Mouse (Mus musculus) embryonic facial prominence, embryonic 14.5 days (tissue): ENCODE data around the gene Scrn3. TPM values are rescaled to one million over a fixed set of nuclear protein-coding genes. Genes with fewer than 3 reads are reported as not detected.
A peak's percentile ranks its signal among the peaks of the same experiment; 100 is the strongest.

Experiments
- ATAC-seq: fragments of 200-750 bp; cut with Nextera tagmentation; 2 replicates; pipeline ENCODE4 v1.8.0; 2017; ENCODE audit warnings: low read depth, moderate number of reproducible peaks, moderate TSS enrichment
- DNase-seq: peaks from one replicate; pipeline ENCODE4 v3.0.0-alpha.2; 2015; ENCODE audit warnings: low spot score
- H3K27ac ChIP-seq: fragments of 300-500 bp; sonication (generic); replicated peaks from 2 replicates; pipeline ENCODE4 v1.5.1; 2014; ENCODE audit warnings: low read depth, mild to moderate bottlenecking, low read length, moderate library complexity
- H3K27me3 ChIP-seq: fragments of 300-500 bp; sonication (generic); replicated peaks from 2 replicates; pipeline ENCODE4 v1.6.1; 2014; ENCODE audit warnings: low read length; ENCODE audit not compliant: control insufficient read depth, insufficient read depth
- H3K36me3 ChIP-seq: fragments of 300-500 bp; sonication (generic); 2 replicates; pipeline ENCODE4 v1.6.1; 2014; ENCODE audit warnings: low read length, mixed read lengths; ENCODE audit not compliant: control insufficient read depth, insufficient read depth
- H3K4me1 ChIP-seq: fragments of 300-500 bp; sonication (generic); 2 replicates; pipeline ENCODE4 v1.6.1; 2014; ENCODE audit warnings: antibody characterized with exemption, low read length; ENCODE audit not compliant: control insufficient read depth, insufficient read depth
- H3K4me2 ChIP-seq: fragments of 300-500 bp; sonication (generic); 2 replicates; pipeline ENCODE4 v1.6.1; 2014; ENCODE audit warnings: low read depth, mild to moderate bottlenecking, low read length, moderate library complexity, mixed read lengths
- H3K4me3 ChIP-seq: fragments of 300-500 bp; sonication (generic); 2 replicates; pipeline ENCODE4 v1.5.1; 2014; ENCODE audit warnings: low read depth, mild to moderate bottlenecking, low read length
- H3K9ac ChIP-seq: fragments of 300-500 bp; sonication (generic); 2 replicates; pipeline ENCODE4 v1.6.1; 2014; ENCODE audit warnings: low read depth, mild to moderate bottlenecking, low read length, moderate library complexity, mixed read lengths
- H3K9me3 ChIP-seq: fragments of 300-500 bp; sonication (generic); 2 replicates; pipeline ENCODE4 v1.6.1; 2016; ENCODE audit warnings: low read length; ENCODE audit not compliant: control insufficient read depth
- WGBS: fragments of 180-500 bp; shearing (Covaris S2); extraction: QIAGEN DNeasy Blood & Tissue Kit; methylation state at CpG from one replicate; pipeline ENCODE4 v1.1.7; 2014; 5-methylcytosine and 5-hydroxymethylcytosine counted together
- polyA plus RNA-seq: library from polyadenylated mRNA; unstranded; fragments of >200 nt; fragmentation: Nextera tagmentation; extraction: Ambion mirVana; gene quantifications from 2 replicates; pipeline ENCODE4 v1.2.1, GENCODE M21; 2014

The Scrn3 gene
- polyA plus RNA-seq, 1 experiment from 2014 or later: 12.7 TPM

DNA sequence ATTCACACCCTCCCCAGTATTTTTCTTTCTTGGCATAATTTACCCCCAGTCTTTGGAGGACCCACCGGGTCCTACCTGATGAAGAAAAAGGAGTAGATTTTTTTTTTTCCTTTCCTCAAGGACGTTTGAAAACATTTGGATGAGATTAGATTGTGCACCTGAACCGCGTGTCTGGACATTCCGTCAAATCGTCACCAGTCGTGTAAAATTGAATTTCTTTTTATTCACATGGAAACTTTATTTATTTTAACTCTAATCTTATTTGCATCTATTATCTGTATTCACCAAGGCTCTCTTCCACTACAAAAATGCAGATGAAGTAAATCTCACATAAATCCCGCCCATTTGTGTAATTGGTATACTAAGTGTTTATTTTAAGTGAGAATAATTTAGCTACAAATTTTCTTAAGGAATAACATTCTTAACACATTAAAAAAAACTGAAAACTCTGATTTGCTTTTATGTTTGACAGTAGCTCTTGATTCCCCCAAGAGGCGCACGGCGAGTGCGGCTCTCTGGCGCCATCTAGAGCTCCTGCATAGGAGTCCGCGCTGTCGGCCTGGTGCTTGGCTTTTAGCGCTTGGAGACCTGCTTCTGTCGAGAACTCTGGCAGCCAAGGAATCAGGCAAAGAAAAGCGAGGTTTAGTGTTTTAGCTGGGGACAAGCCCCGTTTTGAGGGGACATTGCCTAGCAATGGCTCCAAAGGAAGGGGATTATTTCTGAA lies 34.1 kb upstream of the Scrn3 start:
- Histone ChIP-seq H3K4me3 (peak overlapping the region; percentile 24), H3K36me3 (no peaks in the 10 kb centered on the region), H3K27ac (no peak overlapping the region), H3K4me2 (peak overlapping the region; percentile 47), H3K9ac (no peak overlapping the region), H3K9me3 (no peaks in the 10 kb centered on the region), H3K4me1 (peaks cover 21% of the 10 kb centered on the region), H3K27me3 (peaks cover 76% of the 10 kb centered on the region)
- WGBS: 2% methylated on average over 20 of the region's 20 CpGs
- peak; percentile 94 for DNase-seq
- peak; percentile 81; the same call in 1 of the 2 replicates for ATAC-seq

DNA sequence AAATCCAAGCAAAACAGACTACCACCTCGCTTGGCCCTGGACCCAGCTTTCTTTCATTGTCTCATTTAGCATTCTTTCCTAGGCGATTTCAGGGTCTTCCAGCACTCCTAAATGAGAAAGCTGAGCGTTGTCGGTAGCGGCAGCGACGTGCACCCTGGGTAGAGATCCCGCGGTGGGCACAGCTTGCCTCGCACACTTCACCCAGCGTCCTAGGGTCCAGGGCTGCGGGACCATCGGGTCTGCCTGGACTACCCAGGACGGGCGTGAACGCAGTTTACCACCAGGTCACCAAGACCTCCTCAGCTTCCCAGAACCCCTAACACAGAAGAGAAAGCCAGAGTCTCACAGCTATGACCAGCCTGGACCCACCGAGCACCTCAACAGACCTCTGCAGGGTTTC lies 33.5 kb upstream of the Scrn3 start:
- 0 out of 2 replicates have a peak, but pooled peaks have one; percentile 9 for ATAC-seq
- DNase-seq: no peak

DNA sequence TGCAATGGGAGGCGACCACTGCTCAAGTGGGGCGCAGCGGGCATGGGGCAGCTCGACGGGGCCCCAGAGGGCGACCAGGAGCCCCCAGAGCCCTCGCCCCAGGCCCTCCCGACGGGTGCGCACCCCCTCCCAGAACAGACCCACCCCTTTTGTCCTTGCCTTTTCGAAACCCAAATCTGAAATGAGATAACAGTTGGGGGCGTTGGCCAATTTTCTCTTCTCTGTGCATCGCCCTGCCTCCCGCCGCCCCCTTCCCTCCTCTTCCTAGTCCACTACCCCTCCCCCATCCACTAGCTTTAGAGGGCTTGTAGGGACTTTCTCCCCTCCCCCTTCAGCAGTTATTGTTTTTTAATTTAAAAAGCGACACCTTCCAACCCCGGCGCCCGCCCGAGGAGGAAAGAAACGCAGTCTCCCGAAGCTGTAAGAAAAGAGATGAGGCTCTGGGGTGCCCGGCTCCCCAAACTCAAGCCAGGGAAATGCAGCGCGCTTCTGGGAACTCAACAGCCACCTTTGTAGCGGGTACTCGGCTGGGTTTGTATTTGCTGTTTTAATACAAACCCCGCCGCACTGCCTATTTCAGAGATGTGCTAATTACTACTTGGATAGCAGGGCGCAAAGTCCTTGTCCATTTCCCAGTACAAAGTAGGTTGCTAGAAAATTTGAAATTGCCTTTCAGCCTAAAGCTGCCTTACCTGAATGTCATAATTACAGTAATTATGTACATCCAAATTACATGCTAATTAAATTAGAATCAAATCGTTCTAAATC lies 32.9 kb upstream of the Scrn3 start:
- peak overlapping the region; percentile 47 for H3K4me2 ChIP-seq
- no peaks in the 10 kb centered on the region for H3K36me3 ChIP-seq
- H3K4me1 ChIP-seq: peaks cover 11% of the 10 kb centered on the region; the same call in 1 of the 2 replicates
- WGBS: under 1% methylated on average over 18 of the region's 31 CpGs
- ATAC-seq (no peak), DNase-seq (peak; percentile 4)
- H3K27ac ChIP-seq: no peak overlapping the region
- H3K4me3 ChIP-seq: peak overlapping the region; percentile 19
- H3K9me3 ChIP-seq: no peaks in the 10 kb centered on the region
- H3K9ac ChIP-seq: no peak overlapping the region
- peaks cover 64% of the 10 kb centered on the region for H3K27me3 ChIP-seq

More for the DNA sequence above, 33.5 kb upstream of the Scrn3 start:
- Histone ChIP-seq H3K9ac (no peak overlapping the region), H3K36me3 (no peaks in the 10 kb centered on the region), H3K4me2 (peak overlapping the region; percentile 47), H3K4me3 (peak overlapping the region; percentile 19), H3K27ac (no peak overlapping the region), H3K9me3 (no peaks in the 10 kb centered on the region), H3K4me1 (peaks cover 15% of the 10 kb centered on the region), H3K27me3 (peaks cover 70% of the 10 kb centered on the region)
- 2% methylated on average over 17 of the region's 17 CpGs for WGBS

DNA sequence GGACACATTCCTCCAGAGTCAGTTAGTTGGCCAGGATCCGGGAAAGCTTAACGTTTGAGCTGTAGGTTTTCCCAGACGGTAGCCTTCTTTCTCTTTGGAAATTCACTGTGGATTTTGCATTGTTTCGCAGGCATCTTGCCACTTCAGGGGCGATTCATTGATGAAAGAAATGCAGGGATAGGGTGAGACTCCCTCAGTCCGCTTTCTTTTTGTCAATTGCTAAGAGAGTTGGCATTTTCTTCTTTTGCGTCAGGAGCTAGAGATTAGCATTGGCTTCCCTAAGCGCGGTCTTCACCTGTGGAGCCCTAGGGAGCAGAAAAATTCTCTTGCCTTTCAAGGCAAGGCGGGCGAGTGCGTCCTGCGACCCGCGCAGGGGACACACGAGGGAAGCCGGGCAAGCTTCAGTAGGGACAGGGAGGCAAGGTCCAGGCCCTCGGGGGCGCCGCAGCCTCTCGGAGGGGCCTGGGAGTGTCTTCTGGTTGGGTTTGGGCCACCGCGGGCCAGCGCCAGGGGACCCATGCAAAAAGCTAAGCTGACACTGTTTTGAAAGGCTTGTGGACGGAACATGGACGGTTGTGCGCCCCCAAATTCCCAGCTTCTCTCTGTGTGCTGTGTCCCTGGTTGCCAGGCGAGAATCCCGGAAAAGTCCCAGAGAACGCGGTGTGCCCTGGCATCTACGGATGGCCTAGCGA lies 31.9 kb upstream of the Scrn3 start:
- Histone ChIP-seq H3K9ac (no peak overlapping the region), H3K27me3 (peaks cover 59% of the 10 kb centered on the region), H3K4me3 (peak overlapping the region; percentile 17), H3K4me1 (peaks cover 8% of the 10 kb centered on the region; the same call in 1 of the 2 replicates), H3K27ac (no peak overlapping the region), H3K4me2 (peak overlapping the region; percentile 24), H3K36me3 (no peaks in the 10 kb centered on the region), H3K9me3 (no peaks in the 10 kb centered on the region)
- DNase-seq (peak; percentile 4), ATAC-seq (no peak)
- 4% methylated on average over 30 of the region's 33 CpGs for WGBS

DNA sequence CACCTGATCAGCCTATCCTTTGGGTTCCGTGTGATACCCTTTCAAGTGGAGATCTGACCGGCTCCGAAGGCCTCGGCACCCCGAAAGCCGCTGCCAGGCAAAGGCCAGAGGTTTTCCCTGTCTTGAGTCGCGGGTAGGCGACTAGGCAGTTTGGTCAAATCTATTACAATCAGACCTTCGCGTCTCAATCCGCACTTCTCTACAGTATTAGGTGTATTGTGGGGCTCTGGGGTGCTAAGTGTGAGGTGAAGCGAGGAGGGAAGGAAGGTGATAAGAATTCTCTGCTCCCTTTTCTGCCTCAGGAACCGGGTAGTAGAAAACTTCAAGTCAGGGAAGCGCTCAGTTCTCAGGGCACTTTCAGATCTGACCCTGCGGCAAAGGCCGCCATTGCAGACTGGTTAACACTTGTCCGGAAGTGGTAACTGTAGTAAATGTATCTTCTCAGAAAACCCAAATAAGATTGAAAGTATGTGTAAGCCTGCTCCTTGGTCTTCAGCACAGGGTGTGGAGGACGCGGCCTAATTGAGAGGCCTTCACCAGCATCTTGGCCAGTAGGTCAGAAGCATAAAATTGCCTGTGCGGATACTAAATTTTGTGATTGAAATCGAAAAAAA lies 31.2 kb upstream of the Scrn3 start:
- Histone ChIP-seq H3K27me3 (peaks cover 55% of the 10 kb centered on the region), H3K9me3 (no peaks in the 10 kb centered on the region), H3K27ac (no peak overlapping the region), H3K4me2 (peak overlapping the region; percentile 24; the same call in 1 of the 2 replicates), H3K36me3 (0 out of 2 replicates have a peak, but pooled peaks cover under 1% of the 10 kb centered on the region), H3K4me3 (peak overlapping the region; percentile 17), H3K9ac (no peak overlapping the region), H3K4me1 (peaks cover 8% of the 10 kb centered on the region; the same call in 1 of the 2 replicates)
- DNase-seq (no peak), ATAC-seq (no peak)
- 15% methylated on average over 22 of the region's 22 CpGs for WGBS

DNA sequence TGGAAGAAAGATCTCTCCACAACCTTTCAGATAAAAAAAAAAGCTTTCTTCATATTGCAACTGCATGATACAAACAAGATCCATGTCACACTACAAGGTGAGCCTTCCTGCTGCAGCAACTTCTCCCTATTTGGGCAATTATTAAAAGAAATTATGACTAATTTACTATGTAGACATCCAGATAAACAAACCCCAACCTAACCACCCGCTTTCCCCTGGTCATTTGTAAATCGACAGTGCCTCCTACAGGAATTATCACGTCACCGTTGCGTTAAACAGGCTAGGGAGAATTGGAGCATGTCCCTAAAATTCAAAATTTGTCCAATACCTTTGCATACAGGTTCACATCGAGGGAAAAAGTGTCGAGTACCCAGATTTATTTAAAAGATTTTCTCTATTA lies 30.7 kb upstream of the Scrn3 start:
- no peak for ATAC-seq
- H3K36me3 ChIP-seq: 0 out of 2 replicates have a peak, but pooled peaks cover 6% of the 10 kb centered on the region
- H3K9ac ChIP-seq: no peak overlapping the region
- DNase-seq: peak; percentile 36
- 13% methylated on average over 7 of the region's 7 CpGs for WGBS
- no peak overlapping the region for H3K27ac ChIP-seq
- H3K4me3 ChIP-seq: no peak overlapping the region
- H3K27me3 ChIP-seq: peaks cover 51% of the 10 kb centered on the region
- H3K9me3 ChIP-seq: no peaks in the 10 kb centered on the region
- no peak overlapping the region for H3K4me2 ChIP-seq
- H3K4me1 ChIP-seq: peaks cover 8% of the 10 kb centered on the region; the same call in 1 of the 2 replicates

DNA sequence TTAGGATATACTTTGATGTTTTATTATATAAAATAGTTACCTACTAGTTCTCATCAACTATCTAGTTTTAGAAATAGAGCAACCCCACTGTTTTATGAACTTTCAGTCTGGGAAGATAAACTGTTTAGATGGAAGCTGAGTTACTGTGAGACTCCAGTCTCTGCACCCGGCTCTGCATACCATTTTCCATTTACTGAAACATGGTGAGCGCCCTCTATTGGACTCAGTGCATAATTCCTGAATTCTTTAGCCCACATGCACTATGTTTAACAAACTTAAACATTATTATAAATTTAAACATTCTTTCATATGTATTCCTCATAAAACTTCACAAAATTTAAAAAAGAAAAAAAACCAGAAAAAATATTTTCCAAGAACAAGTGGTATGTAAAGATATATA lies 26.8 kb upstream of the Scrn3 start:
- Histone ChIP-seq H3K27ac (no peak overlapping the region), H3K27me3 (peaks cover 16% of the 10 kb centered on the region), H3K9me3 (no peaks in the 10 kb centered on the region), H3K36me3 (peaks cover 17% of the 10 kb centered on the region), H3K4me1 (no peaks in the 10 kb centered on the region), H3K4me2 (no peak overlapping the region), H3K9ac (no peak overlapping the region), H3K4me3 (no peak overlapping the region)
- WGBS: 6% methylated on average over 2 of the region's 2 CpGs
- no peak for ATAC-seq
- peak; percentile 82 for DNase-seq

DNA sequence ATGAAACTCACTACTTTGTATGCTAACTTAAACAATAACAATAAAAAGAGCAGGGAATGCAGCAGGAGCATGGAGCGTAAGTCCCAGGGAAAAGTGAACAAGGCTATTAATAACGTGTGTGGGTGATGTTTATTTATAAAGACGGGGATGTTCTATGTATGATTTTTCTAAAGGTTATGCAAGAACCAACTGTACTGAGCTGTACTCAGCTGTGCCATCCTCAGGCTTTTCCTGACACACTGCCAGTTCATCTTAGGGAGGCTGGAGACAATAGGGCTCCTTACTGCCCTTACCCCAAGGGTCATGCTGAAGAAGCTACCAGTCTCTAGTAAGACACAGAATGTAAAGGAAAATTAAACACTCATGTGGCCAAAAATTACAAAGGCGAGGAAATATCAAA lies 21.3 kb upstream of the Scrn3 start:
- Histone ChIP-seq H3K27ac (no peak overlapping the region), H3K9me3 (no peaks in the 10 kb centered on the region), H3K4me3 (no peak overlapping the region), H3K36me3 (peaks cover 41% of the 10 kb centered on the region), H3K4me2 (no peak overlapping the region), H3K4me1 (no peaks in the 10 kb centered on the region), H3K9ac (no peak overlapping the region), H3K27me3 (no peaks in the 10 kb centered on the region)
- ATAC-seq: no peak
- no peak for DNase-seq
- 85% methylated on average over 4 of the region's 4 CpGs for WGBS
